Mouse (Mus musculus) limb, embryonic 14.5 days (tissue): ENCODE measurements around the gene Notch4. TPM values are rescaled to one million over a fixed set of nuclear protein-coding genes. Genes with fewer than 3 reads are reported as not detected.

Source experiments
- ATAC-seq: fragments of 200-750 bp; cut with Nextera tagmentation; 2 replicates; pipeline ENCODE4 v1.8.0; 2017; ENCODE audit warnings: low read depth, moderate number of reproducible peaks, moderate TSS enrichment; ENCODE audit not compliant: low FRiP score
- DNase-seq: peaks from one replicate; pipeline ENCODE4 v3.0.0-alpha.2; 2015; ENCODE audit warnings: low spot score
- H3K27ac ChIP-seq: fragments of 300-500 bp; sonication (generic); replicated peaks from 2 replicates; pipeline ENCODE4 v1.5.1; 2014; ENCODE audit warnings: low read depth, mild to moderate bottlenecking, low read length, moderate library complexity, mixed read lengths
- H3K27me3 ChIP-seq: fragments of 300-500 bp; sonication (generic); 2 replicates; pipeline ENCODE4 v1.6.1; 2014; ENCODE audit warnings: low read length, mixed read lengths; ENCODE audit not compliant: control insufficient read depth, insufficient read depth
- H3K36me3 ChIP-seq: fragments of 300-500 bp; sonication (generic); 2 replicates; pipeline ENCODE4 v1.6.1; 2014; ENCODE audit warnings: mild to moderate bottlenecking, low read length, moderate library complexity, mixed read lengths; ENCODE audit not compliant: control insufficient read depth, insufficient read depth
- H3K4me1 ChIP-seq: fragments of 300-500 bp; sonication (generic); 2 replicates; pipeline ENCODE4 v1.6.1; 2014; ENCODE audit warnings: antibody characterized with exemption, low read length, mixed read lengths; ENCODE audit not compliant: control insufficient read depth, insufficient read depth
- H3K4me2 ChIP-seq: fragments of 300-500 bp; sonication (generic); replicated peaks from 2 replicates; pipeline ENCODE4 v1.6.1; 2014; ENCODE audit warnings: low read depth, mild to moderate bottlenecking, low read length, moderate library complexity; ENCODE audit not compliant: severe bottlenecking
- H3K4me3 ChIP-seq: fragments of 300-500 bp; sonication (generic); replicated peaks from 2 replicates; pipeline ENCODE4 v1.5.1; 2014; ENCODE audit warnings: low read length
- H3K9ac ChIP-seq: fragments of 300-500 bp; sonication (generic); 2 replicates; pipeline ENCODE4 v1.6.1; 2014; ENCODE audit warnings: mild to moderate bottlenecking, low read depth, low read length, moderate library complexity; ENCODE audit not compliant: severe bottlenecking
- H3K9me3 ChIP-seq: fragments of 300-500 bp; sonication (generic); 2 replicates; pipeline ENCODE4 v1.6.1; 2016; ENCODE audit warnings: low read length; ENCODE audit not compliant: control insufficient read depth
- POLR2A ChIP-seq: fragments of 200-500 bp; IDR thresholded peaks from 2 replicates; pipeline ENCODE4 v1.8.0; 2012; ENCODE audit warnings: inconsistent platforms, mild to moderate bottlenecking, moderate library complexity, borderline replicate concordance; ENCODE audit not compliant: insufficient read depth, insufficient read length; ENCODE audit errors: extremely low read depth
- WGBS: fragments of 180-500 bp; shearing (Covaris S2); extraction: QIAGEN DNeasy Blood & Tissue Kit; methylation state at CpG from one replicate; pipeline ENCODE4 v1.1.7; 2014; 5-methylcytosine and 5-hydroxymethylcytosine counted together
- polyA plus RNA-seq, 2 experiments: library from polyadenylated mRNA; depleted of rRNA in 1 of 2; stranded (reverse) in 1 of 2; unstranded in 1 of 2; fragments of >200 nt; fragmentation: Nextera tagmentation in 1 of 2; extraction: Ambion mirVana in 1 of 2; gene quantifications; 2 replicates each; pipeline versions ENCODE4 v1.2.1 to v1.2.3; 2012 to 2014

Gene Notch4
- polyA plus RNA-seq, 2 experiments: 4.3 to 9.6 TPM

DNA sequence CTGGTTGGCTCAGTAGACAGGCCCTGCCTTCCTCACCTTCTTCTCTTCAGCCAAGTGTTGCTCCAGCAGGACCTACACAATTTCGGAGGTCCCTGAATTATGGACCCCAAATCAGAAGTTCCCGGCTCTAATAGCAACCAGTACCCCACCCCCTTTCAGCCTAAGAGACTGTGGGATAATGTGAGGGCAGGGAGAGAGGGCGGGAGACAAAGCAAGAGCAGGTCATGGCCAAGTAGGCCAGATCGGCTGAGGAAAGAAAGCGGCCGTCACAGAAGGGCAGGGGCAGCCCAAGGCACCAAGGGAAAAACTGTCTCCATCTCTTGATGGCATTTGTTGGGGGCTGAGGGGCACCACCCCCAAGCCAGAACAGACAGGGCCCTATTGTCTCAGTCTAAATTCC, 51.8 kb downstream of the Notch4 start, which contains the start of gene Egfl8:
TSS of gene Egfl8 (minus strand) at position 101 of the 400 bp plus-strand sequence.
- Histone ChIP-seq H3K4me1 (no peaks in the 10 kb centered on the region), H3K4me3 (no peak within 1 kb of the TSS), H3K9ac (no peak within 1 kb of the TSS), H3K9me3 (no peaks in the 10 kb centered on the region), H3K27me3 (no peaks in the 10 kb centered on the region), H3K36me3 (peaks cover 79% of the 10 kb centered on the region), H3K4me2 (no peak within 1 kb of the TSS), H3K27ac (no peak within 1 kb of the TSS)
- no peak for DNase-seq
- WGBS: 84% methylated on average over 6 of the region's 6 CpGs
- ATAC-seq: no peak
- no peak for TF ChIP-seq POLR2A

DNA sequence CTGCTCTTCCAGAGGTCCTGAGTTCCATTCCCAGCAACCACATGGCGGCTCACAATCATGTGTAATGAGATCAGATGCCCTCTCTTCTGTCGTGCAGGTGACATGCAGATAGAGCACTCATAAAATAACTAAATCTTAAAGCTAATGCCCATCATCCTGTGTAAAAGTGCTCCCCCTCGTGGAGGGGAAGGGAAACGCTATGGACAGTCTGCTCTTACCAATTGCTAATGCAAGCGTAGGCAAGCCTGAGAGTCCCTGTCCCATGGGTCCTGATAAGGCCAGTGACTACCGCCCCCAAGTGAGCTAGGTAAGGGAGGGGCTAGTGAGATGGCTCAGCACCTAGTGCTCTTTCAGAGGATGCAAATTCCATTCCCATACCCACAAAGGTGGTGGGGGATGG, 54.9 kb downstream of the Notch4 start:
- no peaks in the 10 kb centered on the region for H3K9me3 ChIP-seq
- no peaks in the 10 kb centered on the region for H3K27me3 ChIP-seq
- no peak overlapping the region for H3K4me2 ChIP-seq
- no peak for TF ChIP-seq POLR2A
- no peak for DNase-seq
- H3K36me3 ChIP-seq: peaks cover 77% of the 10 kb centered on the region
- no peak overlapping the region for H3K27ac ChIP-seq
- no peak overlapping the region for H3K9ac ChIP-seq
- WGBS: 17% methylated on average over 6 of the region's 6 CpGs
- no peaks in the 10 kb centered on the region for H3K4me1 ChIP-seq
- no peak for ATAC-seq
- no peak overlapping the region for H3K4me3 ChIP-seq

DNA sequence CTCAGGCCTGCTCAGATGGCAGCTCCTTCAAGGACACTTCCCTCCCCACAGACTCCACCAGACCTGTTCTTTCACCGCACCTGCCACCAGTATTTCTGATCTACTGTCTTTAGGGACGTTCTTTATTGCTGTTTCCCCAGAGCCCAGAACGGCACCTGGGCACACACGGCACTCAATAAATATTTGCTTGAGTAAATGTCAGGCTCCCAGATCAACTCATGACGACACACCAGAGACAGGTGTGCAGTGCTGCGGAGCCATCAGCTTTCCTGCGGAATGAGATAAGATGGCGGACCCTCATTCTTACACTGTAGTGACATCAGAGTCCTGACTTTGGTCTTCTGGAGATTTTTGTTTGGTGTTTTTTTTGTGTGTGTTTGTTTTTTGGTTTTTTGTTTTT, 56.9 kb downstream of the Notch4 start:
- H3K27ac ChIP-seq: no peak overlapping the region
- H3K36me3 ChIP-seq: peaks cover 70% of the 10 kb centered on the region
- no peaks in the 10 kb centered on the region for H3K4me1 ChIP-seq
- no peak overlapping the region for H3K9ac ChIP-seq
- ATAC-seq (no peak), DNase-seq (no peak)
- TF ChIP-seq POLR2A: no peak
- WGBS: 84% methylated on average over 8 of the region's 8 CpGs
- no peaks in the 10 kb centered on the region for H3K27me3 ChIP-seq
- H3K9me3 ChIP-seq: no peaks in the 10 kb centered on the region
- no peak overlapping the region for H3K4me3 ChIP-seq
- no peak overlapping the region for H3K4me2 ChIP-seq

DNA sequence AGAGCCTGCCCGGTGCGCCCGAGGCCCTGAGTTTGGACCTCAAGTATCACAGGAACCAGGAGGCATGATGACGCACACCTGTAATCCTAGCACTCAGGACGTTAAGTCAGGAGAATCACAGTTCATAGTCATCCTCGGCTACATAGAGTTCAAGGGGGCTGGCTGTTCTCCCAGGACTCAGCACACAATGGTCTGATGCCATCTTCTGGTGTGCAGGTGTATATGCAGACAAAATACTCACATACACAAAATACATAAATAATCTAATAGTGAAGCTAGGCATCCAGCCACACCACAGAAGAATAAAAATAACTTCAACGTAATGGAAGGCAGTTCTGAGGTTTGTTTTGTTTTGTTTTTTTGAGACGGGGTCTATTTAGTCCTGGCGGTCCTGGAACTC, 59.1 kb downstream of the Notch4 start:
- DNase-seq: no peak
- Histone ChIP-seq H3K9me3 (no peaks in the 10 kb centered on the region), H3K4me1 (peaks cover 4% of the 10 kb centered on the region; the same call in 1 of the 2 replicates), H3K4me2 (no peak overlapping the region), H3K27ac (no peak overlapping the region), H3K36me3 (peaks cover 54% of the 10 kb centered on the region), H3K4me3 (no peak overlapping the region), H3K9ac (no peak overlapping the region), H3K27me3 (no peaks in the 10 kb centered on the region)
- WGBS: 85% methylated on average over 9 of the region's 9 CpGs
- no peak for ATAC-seq
- TF ChIP-seq POLR2A: no peak

DNA sequence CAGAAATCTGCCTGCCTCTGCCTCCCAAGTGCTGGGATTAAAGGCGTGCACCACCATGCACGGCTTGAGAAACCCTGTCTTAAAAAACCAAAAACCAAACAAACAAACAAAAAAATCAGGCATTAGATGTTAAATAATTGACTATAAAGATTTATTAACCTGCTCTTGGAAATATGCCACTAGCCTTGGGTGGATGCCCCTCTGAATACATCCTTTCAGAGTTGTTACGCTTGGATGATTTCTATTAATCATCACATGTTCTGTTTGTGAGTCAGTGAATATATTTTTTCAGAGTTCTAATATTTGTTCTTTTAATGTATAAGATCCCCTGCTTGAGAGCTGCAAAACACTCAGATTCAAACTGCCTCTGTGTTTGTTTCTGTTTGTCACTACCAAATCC, 60.9 kb downstream of the Notch4 start:
- TF ChIP-seq POLR2A: no peak
- no peaks in the 10 kb centered on the region for H3K9me3 ChIP-seq
- no peak overlapping the region for H3K9ac ChIP-seq
- H3K4me3 ChIP-seq: no peak overlapping the region
- H3K4me2 ChIP-seq: no peak overlapping the region
- no peak for DNase-seq
- ATAC-seq: no peak
- H3K27me3 ChIP-seq: peaks cover 6% of the 10 kb centered on the region
- peaks cover 46% of the 10 kb centered on the region for H3K36me3 ChIP-seq
- 92% methylated on average over 3 of the region's 3 CpGs for WGBS
- H3K27ac ChIP-seq: no peak overlapping the region
- peaks cover 18% of the 10 kb centered on the region for H3K4me1 ChIP-seq

DNA sequence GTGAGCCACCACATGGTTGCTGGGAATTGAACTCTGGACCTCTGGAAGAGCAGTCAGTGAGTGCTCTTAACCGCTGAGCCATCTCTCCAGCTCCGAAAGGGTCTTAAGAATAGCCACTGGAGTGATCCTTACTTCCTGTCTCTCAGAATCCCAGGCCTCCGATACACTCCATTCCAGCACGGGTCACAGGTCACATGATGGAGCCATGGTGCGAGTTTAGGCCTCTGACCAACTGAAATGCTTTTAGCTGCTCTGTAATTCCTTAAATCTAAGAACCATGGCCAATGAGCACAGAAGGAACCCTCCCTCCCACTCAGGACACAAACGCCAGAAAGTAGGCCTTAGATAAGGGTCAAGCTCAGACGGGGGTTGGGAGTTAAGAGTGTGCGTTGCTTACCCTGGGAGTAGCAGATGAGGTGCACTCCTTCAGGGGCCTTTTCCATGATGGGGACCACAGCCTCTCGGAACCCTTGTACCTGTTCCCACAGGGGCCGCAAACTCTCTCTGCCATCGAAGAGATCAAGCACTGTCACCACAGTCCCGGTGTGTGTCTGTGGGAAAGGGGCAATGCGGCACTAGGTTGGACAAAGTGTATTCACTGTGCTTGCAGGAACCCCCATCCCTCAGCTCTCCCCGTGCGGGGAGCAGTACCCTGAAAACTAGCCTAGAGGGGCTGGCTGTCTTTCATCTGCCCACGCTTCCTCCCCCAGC, 62.1 kb downstream of the Notch4 start:
- ATAC-seq (no peak), DNase-seq (no peak)
- Histone ChIP-seq H3K4me3 (peak overlapping the region; percentile 81), H3K27ac (0 out of 2 replicates have a peak overlapping the region, but pooled peaks have one; percentile 92), H3K4me1 (peaks cover 24% of the 10 kb centered on the region), H3K4me2 (peak overlapping the region; percentile 78), H3K27me3 (peaks cover 19% of the 10 kb centered on the region), H3K36me3 (peaks cover 37% of the 10 kb centered on the region), H3K9ac (peak overlapping the region; percentile 73), H3K9me3 (no peaks in the 10 kb centered on the region)
- no peak for TF ChIP-seq POLR2A
- WGBS: 53% methylated on average over 16 of the region's 16 CpGs
